Mouse (Mus musculus) midbrain, embryonic 13.5 days (tissue): ENCODE data around the gene Sox5. TPM values are rescaled to one million over a fixed set of nuclear protein-coding genes. Genes with fewer than 3 reads are reported as not detected.

Source experiments
- ATAC-seq: fragments of 200-750 bp; cut with Nextera tagmentation; 2 replicates; pipeline ENCODE4 v1.8.0; 2017; ENCODE audit warnings: mild to moderate bottlenecking, moderate TSS enrichment, moderate library complexity
- H3K27ac ChIP-seq: fragments of 300-500 bp; sonication (generic); 2 replicates; pipeline ENCODE4 v1.5.1; 2015; ENCODE audit warnings: inconsistent platforms, mild to moderate bottlenecking, moderate library complexity
- H3K27me3 ChIP-seq: fragments of 300-500 bp; sonication (generic); 2 replicates; pipeline ENCODE4 v1.6.1; 2015; ENCODE audit warnings: mild to moderate bottlenecking, inconsistent platforms
- H3K36me3 ChIP-seq: fragments of 300-500 bp; sonication (generic); 2 replicates; pipeline ENCODE4 v1.6.1; 2015; ENCODE audit warnings: mild to moderate bottlenecking, inconsistent platforms
- H3K4me1 ChIP-seq: fragments of 300-500 bp; sonication (generic); replicated peaks from 2 replicates; pipeline ENCODE4 v1.6.1; 2015; ENCODE audit warnings: inconsistent platforms
- H3K4me2 ChIP-seq: fragments of 300-500 bp; sonication (generic); replicated peaks from 2 replicates; pipeline ENCODE4 v1.6.1; 2015; ENCODE audit warnings: moderate library complexity, mild to moderate bottlenecking, inconsistent platforms
- H3K4me3 ChIP-seq: fragments of 300-500 bp; sonication (generic); replicated peaks from 2 replicates; pipeline ENCODE4 v1.5.1; 2015; ENCODE audit warnings: mild to moderate bottlenecking, inconsistent platforms
- H3K9ac ChIP-seq: fragments of 300-500 bp; sonication (generic); replicated peaks from 2 replicates; pipeline ENCODE4 v1.6.1; 2015; ENCODE audit warnings: mild to moderate bottlenecking, inconsistent platforms
- H3K9me3 ChIP-seq: fragments of 300-500 bp; sonication (generic); 2 replicates; pipeline ENCODE4 v1.6.1; 2016; ENCODE audit warnings: mild to moderate bottlenecking, inconsistent platforms
- WGBS: fragments of 180-500 bp; shearing (Covaris S2); methylation state at CpG from one replicate; pipeline ENCODE4 v1.1.7; 2015; 5-methylcytosine and 5-hydroxymethylcytosine counted together
- polyA plus RNA-seq: library from polyadenylated mRNA; unstranded; fragments of >200 nt; fragmentation: Nextera tagmentation; extraction: Ambion mirVana; gene quantifications from 2 replicates; pipeline ENCODE4 v1.2.1, GENCODE M21; 2015

Gene Sox5
- polyA plus RNA-seq, 1 experiment from 2014 or later: 52.0 TPM

DNA sequence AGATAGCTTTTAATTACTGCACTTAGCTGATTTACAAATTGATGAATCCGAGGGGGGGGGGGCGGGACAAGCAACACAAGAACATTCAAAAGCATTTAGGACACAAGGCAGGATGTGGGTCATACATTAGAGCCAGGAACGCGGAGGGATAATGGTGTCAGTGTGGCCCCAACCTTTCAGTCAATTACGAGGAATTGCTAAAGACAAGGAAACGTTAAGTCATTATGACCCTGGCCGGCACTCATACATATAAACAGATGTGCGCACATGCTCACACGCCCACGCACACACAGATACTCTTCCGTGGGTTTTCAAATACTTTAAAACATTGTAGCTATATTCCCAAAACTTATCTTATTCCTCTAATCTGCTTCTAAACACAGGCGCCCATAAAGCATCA, 19.9 kb downstream of the Sox5 start:
- Histone ChIP-seq H3K9ac (no peak overlapping the region), H3K4me3 (no peak overlapping the region), H3K27me3 (no peaks in the 10 kb centered on the region), H3K4me1 (0 out of 2 replicates have a peak, but pooled peaks cover 3% of the 10 kb centered on the region), H3K36me3 (no peaks in the 10 kb centered on the region), H3K9me3 (no peaks in the 10 kb centered on the region), H3K27ac (no peak overlapping the region), H3K4me2 (no peak overlapping the region)
- no peak for ATAC-seq
- 90% methylated on average over 12 of the region's 12 CpGs for WGBS

DNA sequence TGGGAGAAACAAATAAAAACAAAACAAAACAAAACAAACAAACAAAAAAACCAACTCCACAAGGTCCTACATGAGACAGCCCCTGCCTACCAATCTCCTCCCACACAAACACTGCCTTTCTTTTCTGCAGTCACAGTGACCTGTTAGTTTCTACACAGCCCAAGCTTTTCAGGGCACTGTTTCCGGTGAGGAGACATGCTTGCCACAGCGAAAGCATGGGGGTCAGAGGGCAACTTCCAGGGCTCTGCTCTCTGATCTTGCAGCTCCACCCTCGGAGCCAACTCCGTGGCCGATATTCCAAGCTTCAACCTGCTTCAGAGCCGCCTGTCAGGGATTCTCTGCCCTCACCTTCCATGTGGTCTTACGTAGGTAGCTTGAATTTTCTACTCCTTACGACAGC, 22.6 kb downstream of the Sox5 start:
- Histone ChIP-seq H3K4me2 (no peak overlapping the region), H3K4me1 (0 out of 2 replicates have a peak, but pooled peaks cover 3% of the 10 kb centered on the region), H3K9ac (no peak overlapping the region), H3K9me3 (no peaks in the 10 kb centered on the region), H3K27ac (no peak overlapping the region), H3K27me3 (no peaks in the 10 kb centered on the region), H3K36me3 (no peaks in the 10 kb centered on the region), H3K4me3 (no peak overlapping the region)
- ATAC-seq: no peak
- 45% methylated on average over 8 of the region's 8 CpGs for WGBS

- Histone ChIP-seq H3K4me3 (no peak overlapping the region), H3K9ac (no peak overlapping the region), H3K9me3 (no peaks in the 10 kb centered on the region), H3K27me3 (no peaks in the 10 kb centered on the region), H3K4me1 (0 out of 2 replicates have a peak, but pooled peaks cover 8% of the 10 kb centered on the region), H3K4me2 (no peak overlapping the region), H3K36me3 (no peaks in the 10 kb centered on the region), H3K27ac (no peak overlapping the region)
- 33% methylated on average over 14 of the region's 14 CpGs for WGBS
- no peak for ATAC-seq
These were observed 24.4 kb downstream of the Sox5 start for GRCm38 (mm10) chr6:144757414-144757813.

GRCm38 (mm10) chr6:144756444-144756843, 25.3 kb downstream of the Sox5 start:
- WGBS: 94% methylated on average over 14 of the region's 14 CpGs

DNA sequence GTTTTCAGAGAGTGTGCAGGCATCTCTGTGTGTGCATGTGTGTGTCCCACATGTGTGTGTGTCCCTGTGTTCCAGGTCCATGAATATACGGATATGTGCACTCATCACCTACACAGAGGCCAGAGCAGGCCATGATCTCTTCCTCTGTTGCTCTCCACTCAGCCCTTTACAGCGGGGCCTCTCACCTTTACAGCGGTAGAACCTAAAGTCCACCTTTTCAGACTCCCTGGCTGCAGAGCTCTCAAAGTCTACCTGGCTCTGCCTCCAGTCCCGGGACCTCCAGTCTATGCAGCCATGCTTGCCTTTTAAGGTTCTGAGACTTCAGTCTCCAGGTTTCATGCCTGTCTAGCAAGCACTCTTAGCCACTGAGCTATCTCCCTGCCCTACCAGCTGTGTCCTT, 26.5 kb downstream of the Sox5 start:
- H3K4me2 ChIP-seq: no peak overlapping the region
- 0 out of 2 replicates have a peak, but pooled peaks cover 8% of the 10 kb centered on the region for H3K4me1 ChIP-seq
- no peak overlapping the region for H3K9ac ChIP-seq
- no peak overlapping the region for H3K27ac ChIP-seq
- H3K27me3 ChIP-seq: no peaks in the 10 kb centered on the region
- no peak overlapping the region for H3K4me3 ChIP-seq
- H3K9me3 ChIP-seq: no peaks in the 10 kb centered on the region
- 89% methylated on average over 4 of the region's 4 CpGs for WGBS
- no peak for ATAC-seq
- no peaks in the 10 kb centered on the region for H3K36me3 ChIP-seq

More at GRCm38 (mm10) chr6:144756444-144756843, 25.3 kb downstream of the Sox5 start:
- Histone ChIP-seq H3K27ac (no peak overlapping the region), H3K9ac (no peak overlapping the region), H3K4me2 (no peak overlapping the region), H3K4me1 (0 out of 2 replicates have a peak, but pooled peaks cover 8% of the 10 kb centered on the region), H3K9me3 (no peaks in the 10 kb centered on the region), H3K4me3 (no peak overlapping the region), H3K27me3 (no peaks in the 10 kb centered on the region), H3K36me3 (no peaks in the 10 kb centered on the region)
- ATAC-seq: no peak

DNA sequence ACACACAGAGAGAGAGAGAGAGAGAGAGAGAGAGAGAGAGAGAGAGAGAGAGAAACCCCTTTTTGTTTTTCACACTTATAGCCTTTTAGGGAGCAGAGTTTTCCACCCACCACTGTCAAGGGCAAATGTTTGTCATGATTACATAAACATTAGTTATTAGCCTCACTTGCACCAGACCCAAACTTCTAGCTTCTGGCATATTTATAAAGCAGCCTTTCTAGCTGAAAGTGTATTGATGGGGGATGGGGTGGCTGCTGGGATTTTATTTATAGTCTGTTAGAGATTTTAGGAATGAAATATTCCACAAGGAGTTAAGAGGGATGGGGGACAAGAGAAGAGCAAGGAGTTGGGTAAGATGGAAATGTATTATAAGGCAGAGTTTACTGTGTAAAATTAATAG, 27.4 kb downstream of the Sox5 start:
- Histone ChIP-seq H3K9ac (no peak overlapping the region), H3K4me3 (no peak overlapping the region), H3K9me3 (no peaks in the 10 kb centered on the region), H3K27me3 (no peaks in the 10 kb centered on the region), H3K27ac (no peak overlapping the region), H3K4me2 (no peak overlapping the region), H3K4me1 (0 out of 2 replicates have a peak, but pooled peaks cover 8% of the 10 kb centered on the region), H3K36me3 (no peaks in the 10 kb centered on the region)
- no peak for ATAC-seq

DNA sequence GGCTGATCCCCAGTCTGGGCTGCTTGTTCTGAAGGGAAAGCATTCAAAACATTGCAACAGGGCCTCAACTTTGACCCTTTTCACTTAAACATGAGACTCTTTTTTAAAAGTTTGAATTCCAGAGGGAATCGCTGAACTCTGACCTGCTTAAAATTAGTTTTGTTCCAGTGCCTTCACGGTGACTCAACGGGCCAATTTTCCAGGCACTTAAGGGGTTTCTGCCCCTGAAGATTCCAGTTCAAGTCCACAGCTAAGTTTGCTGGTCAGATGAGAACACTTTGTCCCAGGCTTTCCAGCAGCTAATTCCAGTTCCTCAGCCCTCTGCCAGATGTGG, 27.8 kb downstream of the Sox5 start:
- H3K27ac ChIP-seq: no peak overlapping the region
- H3K4me2 ChIP-seq: no peak overlapping the region
- no peak for ATAC-seq
- H3K4me1 ChIP-seq: 0 out of 2 replicates have a peak, but pooled peaks cover 8% of the 10 kb centered on the region
- WGBS: 21% methylated on average over 3 of the region's 3 CpGs
- H3K36me3 ChIP-seq: no peaks in the 10 kb centered on the region
- H3K9me3 ChIP-seq: no peaks in the 10 kb centered on the region
- H3K9ac ChIP-seq: no peak overlapping the region
- H3K4me3 ChIP-seq: no peak overlapping the region
- no peaks in the 10 kb centered on the region for H3K27me3 ChIP-seq

- no peak overlapping the region for H3K4me3 ChIP-seq
- ATAC-seq: no peak
- no peaks in the 10 kb centered on the region for H3K36me3 ChIP-seq
- no peaks in the 10 kb centered on the region for H3K27me3 ChIP-seq
- H3K9ac ChIP-seq: no peak overlapping the region
- H3K27ac ChIP-seq: no peak overlapping the region
- WGBS: 76% methylated on average over 13 of the region's 13 CpGs
- H3K9me3 ChIP-seq: no peaks in the 10 kb centered on the region
- 0 out of 2 replicates have a peak, but pooled peaks cover 8% of the 10 kb centered on the region for H3K4me1 ChIP-seq
- H3K4me2 ChIP-seq: no peak overlapping the region
These were observed 28.4 kb downstream of the Sox5 start for GRCm38 (mm10) chr6:144753225-144753962.

DNA sequence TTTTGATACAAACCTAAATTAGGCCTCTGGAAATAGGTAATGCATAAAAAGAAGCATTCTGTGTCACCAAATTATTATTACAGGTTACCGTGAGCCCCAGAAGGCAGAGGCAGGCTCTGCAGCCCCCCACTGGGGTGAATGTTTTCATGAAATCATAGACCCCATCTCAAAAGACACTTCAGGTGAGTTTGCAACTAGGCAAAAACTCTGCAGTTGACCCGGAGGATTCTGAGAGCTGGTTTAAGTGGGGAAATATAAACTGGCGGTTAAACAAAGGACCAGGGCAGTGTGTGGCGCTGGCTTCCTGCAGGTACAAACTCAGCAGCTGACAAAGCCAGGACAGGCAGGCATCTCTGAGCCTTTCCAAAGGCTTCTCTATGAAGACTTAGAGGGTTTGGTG, 30.2 kb downstream of the Sox5 start:
- Histone ChIP-seq H3K27ac (no peak overlapping the region), H3K36me3 (no peaks in the 10 kb centered on the region), H3K4me1 (0 out of 2 replicates have a peak, but pooled peaks cover 5% of the 10 kb centered on the region), H3K9ac (no peak overlapping the region), H3K4me3 (no peak overlapping the region), H3K9me3 (no peaks in the 10 kb centered on the region), H3K27me3 (no peaks in the 10 kb centered on the region), H3K4me2 (no peak overlapping the region)
- no peak for ATAC-seq
- 88% methylated on average over 4 of the region's 4 CpGs for WGBS

DNA sequence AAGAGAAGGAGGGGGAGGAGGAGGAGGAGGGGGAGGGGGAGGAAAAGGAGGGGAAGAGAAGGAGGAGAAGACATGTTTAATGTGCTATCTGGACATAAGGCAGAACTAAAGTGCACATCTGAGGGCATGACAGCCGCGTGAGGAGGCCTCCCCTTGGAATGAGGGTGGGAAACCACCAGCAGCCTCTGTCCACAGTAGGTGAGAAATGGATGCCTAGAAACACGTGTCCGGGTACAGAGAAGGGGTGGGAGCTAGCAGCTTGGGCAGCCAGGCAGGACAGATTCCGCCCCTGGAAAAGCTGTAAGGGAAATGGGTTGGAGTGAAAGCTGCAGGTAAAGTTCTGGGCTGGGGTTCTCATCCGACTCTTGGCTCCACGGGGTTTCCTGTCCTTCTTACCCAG, 31.6 kb downstream of the Sox5 start:
- no peak overlapping the region for H3K4me2 ChIP-seq
- H3K36me3 ChIP-seq: no peaks in the 10 kb centered on the region
- no peak for ATAC-seq
- 0 out of 2 replicates have a peak, but pooled peaks cover 5% of the 10 kb centered on the region for H3K4me1 ChIP-seq
- H3K27me3 ChIP-seq: no peaks in the 10 kb centered on the region
- no peaks in the 10 kb centered on the region for H3K9me3 ChIP-seq
- no peak overlapping the region for H3K9ac ChIP-seq
- H3K4me3 ChIP-seq: no peak overlapping the region
- H3K27ac ChIP-seq: no peak overlapping the region
- 72% methylated on average over 7 of the region's 7 CpGs for WGBS

DNA sequence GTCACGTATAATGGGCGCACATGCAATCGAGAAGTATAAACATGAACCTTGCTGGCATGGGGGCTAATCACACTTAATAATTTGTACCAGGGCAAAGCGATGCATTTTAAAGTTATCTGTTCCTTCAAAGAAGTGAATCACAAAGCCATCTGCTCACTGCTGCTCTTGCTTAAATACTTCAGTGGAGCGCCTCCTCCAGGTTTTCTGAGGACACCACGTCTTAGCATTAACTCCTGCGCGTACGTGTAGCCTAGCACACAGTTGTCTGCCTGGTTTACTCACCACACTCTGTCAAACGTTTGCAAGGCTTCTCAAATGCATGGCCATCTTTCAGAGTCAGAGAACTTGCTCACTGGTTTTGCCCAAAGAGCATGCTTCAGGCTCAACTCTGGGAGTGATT, 35.3 kb downstream of the Sox5 start:
- Histone ChIP-seq H3K9me3 (no peaks in the 10 kb centered on the region), H3K4me3 (no peak overlapping the region), H3K27me3 (no peaks in the 10 kb centered on the region), H3K4me2 (no peak overlapping the region), H3K4me1 (peaks cover 6% of the 10 kb centered on the region), H3K36me3 (no peaks in the 10 kb centered on the region), H3K9ac (no peak overlapping the region), H3K27ac (no peak overlapping the region)
- no peak for ATAC-seq
- 92% methylated on average over 10 of the region's 10 CpGs for WGBS

- Histone ChIP-seq H3K27me3 (no peaks in the 10 kb centered on the region), H3K9me3 (no peaks in the 10 kb centered on the region), H3K4me1 (peaks cover 6% of the 10 kb centered on the region), H3K4me3 (no peak overlapping the region), H3K4me2 (no peak overlapping the region), H3K27ac (no peak overlapping the region), H3K36me3 (no peaks in the 10 kb centered on the region), H3K9ac (no peak overlapping the region)
- 54% methylated on average over 3 of the region's 3 CpGs for WGBS
- no peak for ATAC-seq
These were observed 39.2 kb downstream of the Sox5 start for GRCm38 (mm10) chr6:144742559-144742958.
